Mouse (Mus musculus): ENCODE results near the gene Mgat4c. TPM values are rescaled to one million over a fixed set of nuclear protein-coding genes. Genes with fewer than 3 reads are reported as not detected.
"Not testable (repeated sequence)": the region's sequence is repeated elsewhere in the genome, so short reads cannot be mapped to it uniquely, and the experiment has no call there.

Gene Mgat4c
- polyA plus RNA-seq, 1 experiment: not detected

DNA sequence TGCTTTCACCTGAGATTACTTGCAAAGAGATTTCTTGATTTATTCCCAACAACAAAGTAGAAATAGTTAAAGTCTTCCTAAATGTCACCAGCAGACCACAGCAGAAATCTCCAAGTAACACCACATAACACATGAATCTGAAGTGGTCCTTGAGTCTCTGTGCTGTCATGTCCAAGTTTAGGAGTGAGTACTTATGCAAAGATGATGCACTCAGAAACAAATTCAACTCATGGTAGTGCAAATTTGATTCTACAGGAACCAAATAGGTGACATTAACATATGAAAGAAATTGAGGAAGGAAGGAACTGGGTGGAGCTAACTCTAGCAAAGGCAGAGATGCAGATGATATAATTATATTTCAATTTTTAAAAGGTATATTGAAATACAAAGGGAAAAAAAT, 690.8 kb downstream of the Mgat4c start:
- no peak overlapping the region for H3K9ac ChIP-seq (ENCODE audit: low read depth, poor library complexity, severe bottlenecking)
- H3K27me3 ChIP-seq (ENCODE audit: control insufficient read depth, insufficient read depth, low read length, poor library complexity, severe bottlenecking): no peaks in the 10 kb centered on the region
- H3K27ac ChIP-seq (ENCODE audit: insufficient read depth, low read length): no peak overlapping the region
- peaks cover 13% of the 10 kb centered on the region for H3K9me3 ChIP-seq (replicated peaks; ENCODE audit: control insufficient read depth, insufficient read depth, low read length, poor library complexity, severe bottlenecking)
- TF ChIP-seq CTCF (IDR thresholded peaks at IDR 0.05; ENCODE audit: low read depth, low read length) (no peak), EP300 (IDR thresholded peaks at IDR 0.05; ENCODE audit: insufficient read depth, low read depth, low read length) (no peak), POLR2A (IDR thresholded peaks at IDR 0.05; ENCODE audit: insufficient read depth, low read length) (no peak)
- no peaks in the 10 kb centered on the region for H3K36me3 ChIP-seq (ENCODE audit: control insufficient read depth, insufficient read depth, low read length, poor library complexity, severe bottlenecking)
- H3K4me1 ChIP-seq (ENCODE audit: control insufficient read depth, insufficient read depth, low read length): no peaks in the 10 kb centered on the region
- no peak overlapping the region for H3K4me3 ChIP-seq (ENCODE audit: low read depth, low read length)

DNA sequence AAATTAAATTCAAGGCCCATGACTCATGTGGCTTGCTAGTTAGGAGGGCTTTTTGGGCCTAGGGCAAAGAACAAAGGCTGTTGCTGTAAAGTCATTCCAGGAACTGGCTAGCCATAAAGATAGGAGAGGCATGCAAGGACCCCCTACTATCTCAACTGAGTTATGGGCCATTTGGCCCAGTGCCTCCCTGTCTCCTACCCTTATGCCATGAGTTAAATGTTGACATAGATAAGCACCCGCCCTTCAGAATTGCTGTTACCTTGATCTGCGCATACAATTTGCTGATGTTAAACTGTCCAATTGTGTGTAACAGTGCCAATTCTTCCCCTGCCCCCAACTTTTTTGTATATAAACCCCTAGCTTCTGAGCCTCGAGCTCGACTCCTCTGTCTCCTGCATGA, 692.8 kb downstream of the Mgat4c start:
- Histone ChIP-seq H3K4me3 (ENCODE audit: low read depth, low read length) (no peak overlapping the region), H3K27me3 (ENCODE audit: control insufficient read depth, insufficient read depth, low read length, poor library complexity, severe bottlenecking) (no peaks in the 10 kb centered on the region), H3K27ac (ENCODE audit: insufficient read depth, low read length) (no peak overlapping the region), H3K4me1 (ENCODE audit: control insufficient read depth, insufficient read depth, low read length) (no peaks in the 10 kb centered on the region), H3K36me3 (ENCODE audit: control insufficient read depth, insufficient read depth, low read length, poor library complexity, severe bottlenecking) (no peaks in the 10 kb centered on the region), H3K9me3 (replicated peaks; ENCODE audit: control insufficient read depth, insufficient read depth, low read length, poor library complexity, severe bottlenecking) (peaks cover 11% of the 10 kb centered on the region), H3K9ac (ENCODE audit: low read depth, poor library complexity, severe bottlenecking) (no peak overlapping the region)
- TF ChIP-seq POLR2A (IDR thresholded peaks at IDR 0.05; ENCODE audit: insufficient read depth, low read length) (no peak), EP300 (IDR thresholded peaks at IDR 0.05; ENCODE audit: insufficient read depth, low read depth, low read length) (no peak), CTCF (IDR thresholded peaks at IDR 0.05; ENCODE audit: low read depth, low read length) (no peak)

DNA sequence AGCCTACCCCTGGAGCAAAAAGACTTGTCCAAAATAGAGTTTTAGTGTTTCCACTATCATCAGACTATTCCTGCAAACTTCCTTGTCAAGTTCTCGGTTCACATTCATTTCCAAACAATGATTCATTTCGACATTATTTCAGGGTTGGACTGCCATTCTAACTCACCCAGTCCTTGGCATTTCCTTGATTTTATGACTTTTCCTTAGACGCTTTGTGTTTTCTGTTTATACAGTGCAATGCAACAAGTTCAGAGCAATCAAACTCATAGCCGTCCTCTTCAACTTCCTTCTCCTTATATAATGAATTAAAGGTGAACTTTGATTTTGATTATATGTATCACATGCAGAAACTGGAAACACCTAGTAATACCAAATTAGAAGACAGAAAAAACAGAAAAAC, 696.1 kb downstream of the Mgat4c start:
- Histone ChIP-seq H3K9me3 (replicated peaks; ENCODE audit: control insufficient read depth, insufficient read depth, low read length, poor library complexity, severe bottlenecking) (no peaks in the 10 kb centered on the region), H3K4me3 (ENCODE audit: low read depth, low read length) (no peak overlapping the region), H3K9ac (ENCODE audit: low read depth, poor library complexity, severe bottlenecking) (no peak overlapping the region), H3K4me1 (ENCODE audit: control insufficient read depth, insufficient read depth, low read length) (no peaks in the 10 kb centered on the region), H3K27me3 (ENCODE audit: control insufficient read depth, insufficient read depth, low read length, poor library complexity, severe bottlenecking) (no peaks in the 10 kb centered on the region), H3K27ac (ENCODE audit: insufficient read depth, low read length) (no peak overlapping the region), H3K36me3 (ENCODE audit: control insufficient read depth, insufficient read depth, low read length, poor library complexity, severe bottlenecking) (no peaks in the 10 kb centered on the region)
- no peak for TF ChIP-seq POLR2A (IDR thresholded peaks at IDR 0.05; ENCODE audit: insufficient read depth, low read length)
- TF ChIP-seq EP300 (IDR thresholded peaks at IDR 0.05; ENCODE audit: insufficient read depth, low read depth, low read length): no peak
- TF ChIP-seq CTCF (IDR thresholded peaks at IDR 0.05; ENCODE audit: low read depth, low read length): no peak

DNA sequence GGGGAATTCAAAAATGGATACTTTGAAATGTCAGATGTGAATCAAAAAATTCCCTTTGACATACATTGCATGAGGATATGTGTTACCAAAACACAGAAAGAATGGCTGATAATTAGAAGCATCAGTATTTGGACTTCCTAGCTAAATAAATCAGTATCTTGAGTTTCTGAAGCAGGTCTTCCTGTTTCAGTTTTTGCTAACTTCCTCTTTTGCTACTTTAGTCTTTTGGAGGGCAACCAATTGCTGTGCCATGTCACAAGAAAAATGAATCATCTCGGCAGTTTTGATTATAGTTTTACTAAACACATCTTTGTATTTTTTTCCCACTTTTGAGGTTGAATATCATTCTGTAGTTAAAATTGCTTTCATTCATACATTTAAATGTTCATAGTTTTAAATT, 707.9 kb downstream of the Mgat4c start:
- TF ChIP-seq CTCF (IDR thresholded peaks at IDR 0.05; ENCODE audit: low read depth, low read length) (no peak), POLR2A (IDR thresholded peaks at IDR 0.05; ENCODE audit: insufficient read depth, low read length) (no peak), EP300 (IDR thresholded peaks at IDR 0.05; ENCODE audit: insufficient read depth, low read depth, low read length) (no peak)
- Histone ChIP-seq H3K27ac (ENCODE audit: insufficient read depth, low read length) (no peak overlapping the region), H3K9me3 (replicated peaks; ENCODE audit: control insufficient read depth, insufficient read depth, low read length, poor library complexity, severe bottlenecking) (no peaks in the 10 kb centered on the region), H3K4me1 (ENCODE audit: control insufficient read depth, insufficient read depth, low read length) (no peaks in the 10 kb centered on the region), H3K4me3 (ENCODE audit: low read depth, low read length) (no peak overlapping the region), H3K27me3 (ENCODE audit: control insufficient read depth, insufficient read depth, low read length, poor library complexity, severe bottlenecking) (no peaks in the 10 kb centered on the region), H3K9ac (ENCODE audit: low read depth, poor library complexity, severe bottlenecking) (no peak overlapping the region), H3K36me3 (ENCODE audit: control insufficient read depth, insufficient read depth, low read length, poor library complexity, severe bottlenecking) (no peaks in the 10 kb centered on the region)

DNA sequence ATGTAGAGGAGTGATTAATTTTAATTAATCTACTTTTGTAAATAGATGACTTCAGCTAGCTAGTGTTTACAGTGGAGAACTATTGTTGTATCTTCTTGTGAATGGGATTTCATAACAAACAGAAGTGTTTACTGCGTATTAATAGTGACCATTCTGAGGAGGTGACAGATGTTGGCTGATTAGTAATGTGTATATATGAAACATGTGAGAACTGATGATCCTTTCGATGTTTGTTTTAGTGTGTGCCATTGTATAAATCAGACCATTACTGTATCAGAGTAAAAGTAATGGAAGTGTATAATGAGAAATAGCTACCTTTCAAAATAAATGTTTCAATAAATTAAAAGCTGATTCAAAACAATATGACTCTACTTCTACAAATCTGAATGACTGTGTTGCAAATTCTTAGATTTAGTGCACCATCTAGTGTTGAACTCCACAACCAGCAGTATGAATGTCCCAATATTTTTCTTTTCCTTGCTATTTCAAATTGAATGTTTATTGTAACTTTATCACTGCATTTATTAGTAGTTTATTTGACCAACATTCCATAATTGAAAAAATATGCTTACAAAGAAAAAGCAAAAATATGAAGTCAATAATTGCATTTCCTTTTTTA, 736.5 kb downstream of the Mgat4c start:
- Histone ChIP-seq H3K27me3 (ENCODE audit: control insufficient read depth, insufficient read depth, low read length, poor library complexity, severe bottlenecking) (no peaks in the 10 kb centered on the region), H3K4me3 (ENCODE audit: low read depth, low read length) (no peak overlapping the region), H3K36me3 (ENCODE audit: control insufficient read depth, insufficient read depth, low read length, poor library complexity, severe bottlenecking) (no peaks in the 10 kb centered on the region), H3K9me3 (replicated peaks; ENCODE audit: control insufficient read depth, insufficient read depth, low read length, poor library complexity, severe bottlenecking) (no peaks in the 10 kb centered on the region), H3K4me1 (ENCODE audit: control insufficient read depth, insufficient read depth, low read length) (no peaks in the 10 kb centered on the region), H3K9ac (ENCODE audit: low read depth, poor library complexity, severe bottlenecking) (no peak overlapping the region), H3K27ac (ENCODE audit: insufficient read depth, low read length) (no peak overlapping the region)
- no peak for TF ChIP-seq CTCF (IDR thresholded peaks at IDR 0.05; ENCODE audit: low read depth, low read length)
- no peak for TF ChIP-seq POLR2A (IDR thresholded peaks at IDR 0.05; ENCODE audit: insufficient read depth, low read length)

DNA sequence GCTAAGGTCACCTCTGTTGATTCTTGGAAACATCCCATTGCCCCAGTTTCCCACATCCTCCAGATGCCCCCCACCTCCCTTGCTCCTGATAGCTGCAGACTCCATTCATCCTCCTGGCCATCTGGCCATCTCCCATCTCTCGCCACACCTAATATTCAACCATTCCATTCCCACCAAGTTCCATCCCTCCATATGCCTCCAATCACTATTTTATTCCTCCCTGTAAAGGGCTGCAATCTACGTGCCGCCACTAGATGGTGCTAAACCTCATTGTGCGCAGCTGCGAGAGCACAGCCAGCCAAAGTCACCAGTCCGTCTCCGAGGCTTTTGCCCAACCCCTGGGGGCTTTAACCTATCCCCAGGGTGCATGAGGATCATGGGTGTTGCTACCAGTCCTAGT, 753.8 kb downstream of the Mgat4c start:
- H3K36me3 ChIP-seq (ENCODE audit: control insufficient read depth, insufficient read depth, low read length, poor library complexity, severe bottlenecking); H3K4me3 ChIP-seq (ENCODE audit: low read depth, low read length); H3K27me3 ChIP-seq (ENCODE audit: control insufficient read depth, insufficient read depth, low read length, poor library complexity, severe bottlenecking); H3K9ac ChIP-seq (ENCODE audit: low read depth, poor library complexity, severe bottlenecking); H3K4me1 ChIP-seq (ENCODE audit: control insufficient read depth, insufficient read depth, low read length); H3K9me3 ChIP-seq (replicated peaks; ENCODE audit: control insufficient read depth, insufficient read depth, low read length, poor library complexity, severe bottlenecking); H3K27ac ChIP-seq (ENCODE audit: insufficient read depth, low read length): not testable (repeated sequence)

DNA sequence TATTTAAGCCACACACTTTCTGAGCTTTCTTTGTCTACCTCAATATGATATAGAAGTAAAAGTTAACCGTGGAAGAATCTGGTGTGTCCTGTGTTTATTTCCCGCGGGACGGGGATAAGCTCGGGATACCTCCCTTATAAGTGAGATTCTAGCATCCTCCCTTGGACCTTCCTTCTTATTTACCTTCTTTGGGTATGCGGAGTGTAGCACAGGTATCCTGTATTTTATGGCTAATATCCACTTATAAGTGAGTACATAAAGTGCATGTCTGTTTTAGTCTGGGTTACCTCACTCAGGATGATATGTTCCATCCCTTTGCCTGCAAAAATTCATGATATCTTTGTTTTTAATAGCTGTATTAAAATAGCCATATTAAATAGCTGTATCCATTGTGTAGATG, 754.2 kb downstream of the Mgat4c start:
- not testable (repeated sequence) for H3K4me1 ChIP-seq (ENCODE audit: control insufficient read depth, insufficient read depth, low read length); H3K4me3 ChIP-seq (ENCODE audit: low read depth, low read length); H3K27me3 ChIP-seq (ENCODE audit: control insufficient read depth, insufficient read depth, low read length, poor library complexity, severe bottlenecking); H3K9me3 ChIP-seq (replicated peaks; ENCODE audit: control insufficient read depth, insufficient read depth, low read length, poor library complexity, severe bottlenecking); H3K36me3 ChIP-seq (ENCODE audit: control insufficient read depth, insufficient read depth, low read length, poor library complexity, severe bottlenecking); H3K9ac ChIP-seq (ENCODE audit: low read depth, poor library complexity, severe bottlenecking); H3K27ac ChIP-seq (ENCODE audit: insufficient read depth, low read length)
